Mouse (Mus musculus) layer of hippocampus, adult 9-11 months (tissue): Measurements from ENCODE around the gene Sfxn3.

ENCODE experiments used
- DNase-seq: peaks from one replicate; pipeline ENCODE4 v3.0.0; 2022

Sfxn3 gene

GRCm38 (mm10) chr19:45077742-45078645 is 30.7 kb downstream of the Sfxn3 start:
- DNase-seq = no peak

- no peak for DNase-seq
Observed at GRCm38 (mm10) chr19:45078971-45079764, 31.9 kb downstream of the Sfxn3 start.

- DNase-seq = no peak
Observed at GRCm38 (mm10) chr19:45079769-45080515, 32.6 kb downstream of the Sfxn3 start.

- DNase-seq = no peak
Observed at GRCm38 (mm10) chr19:45080711-45081110, 33.4 kb downstream of the Sfxn3 start.

GRCm38 (mm10) chr19:45081279-45081678 is 34.0 kb downstream of the Sfxn3 start:
- no peak for DNase-seq

GRCm38 (mm10) chr19:45081841-45082550 is 34.7 kb downstream of the Sfxn3 start:
- no peak for DNase-seq

GRCm38 (mm10) chr19:45097868-45098267 is 50.6 kb downstream of the Sfxn3 start:
- DNase-seq = no peak

GRCm38 (mm10) chr19:45100486-45101270 is 53.4 kb downstream of the Sfxn3 start:
- DNase-seq = no peak

- DNase-seq = no peak
Observed at GRCm38 (mm10) chr19:45105591-45105990, 58.3 kb downstream of the Sfxn3 start.
